Mouse (Mus musculus) macrophage (primary cell): ENCODE data around the gene Syne1. TPM values are rescaled to one million over a fixed set of nuclear protein-coding genes. Genes with fewer than 3 reads are reported as not detected.

Experiments
- H3K27ac ChIP-seq: fragments of 350-480 bp; formaldehyde crosslinking; 2 replicates; pipeline ENCODE4 v1.9.0; 2021
- H3K36me3 ChIP-seq: fragments of 350-480 bp; formaldehyde crosslinking; 2 replicates; pipeline ENCODE4 v1.9.0; 2021; ENCODE audit errors: inconsistent target
- H3K4me3 ChIP-seq: fragments of 350-480 bp; formaldehyde crosslinking; 2 replicates; pipeline ENCODE4 v1.9.0; 2021; ENCODE audit errors: inconsistent target
- H3K79me2 ChIP-seq: fragments of 350-480 bp; formaldehyde crosslinking; 2 replicates; pipeline ENCODE4 v1.9.0; 2021; ENCODE audit errors: inconsistent target
- WGBS: methylation state at CpG from one replicate; pipeline ENCODE4 v1.1.7; 2026; ENCODE audit warnings: inconsistent platforms; ENCODE audit not compliant: missing documents; 5-methylcytosine and 5-hydroxymethylcytosine counted together
- polyA plus RNA-seq: library from polyadenylated mRNA; stranded (reverse); fragments of 250-400 nt; gene quantifications from 3 replicates; pipeline ENCODE4 v1.2.4, GENCODE M21; 2018; ENCODE audit warnings: inconsistent platforms

Syne1 gene
- polyA plus RNA-seq, 1 experiment from 2014 or later, result 14.6 TPM

- Histone ChIP-seq H3K4me3 (no peak overlapping the region), H3K27ac (no peak overlapping the region), H3K36me3 (no peaks in the 10 kb centered on the region), H3K79me2 (no peaks in the 10 kb centered on the region)
- 87% methylated on average over 5 of the region's 5 CpGs for WGBS
Measured at GRCm38 (mm10) chr10:5275769-5276168, 275.5 kb downstream of the Syne1 start.

GRCm38 (mm10) chr10:5270641-5271040 lies 280.6 kb downstream of the Syne1 start:
- Histone ChIP-seq H3K36me3 (no peaks in the 10 kb centered on the region), H3K4me3 (no peak overlapping the region), H3K79me2 (no peaks in the 10 kb centered on the region), H3K27ac (no peak overlapping the region)
- WGBS, result 79% methylated on average over 2 of the region's 2 CpGs

GRCm38 (mm10) chr10:5264418-5264817 lies 286.9 kb downstream of the Syne1 start:
- Histone ChIP-seq H3K79me2 (no peaks in the 10 kb centered on the region), H3K4me3 (no peak overlapping the region), H3K27ac (no peak overlapping the region), H3K36me3 (no peaks in the 10 kb centered on the region)
- 88% methylated on average over 10 of the region's 10 CpGs for WGBS

GRCm38 (mm10) chr10:5262636-5263035 lies 288.6 kb downstream of the Syne1 start:
- Histone ChIP-seq H3K4me3 (no peak overlapping the region), H3K27ac (no peak overlapping the region), H3K79me2 (no peaks in the 10 kb centered on the region), H3K36me3 (no peaks in the 10 kb centered on the region)
- 96% methylated on average over 8 of the region's 8 CpGs for WGBS

GRCm38 (mm10) chr10:5256686-5257085 lies 294.6 kb downstream of the Syne1 start:
- no peak overlapping the region for H3K27ac ChIP-seq
- H3K79me2 ChIP-seq, result no peaks in the 10 kb centered on the region
- H3K4me3 ChIP-seq, result no peak overlapping the region
- H3K36me3 ChIP-seq, result no peaks in the 10 kb centered on the region

GRCm38 (mm10) chr10:5253752-5254151 lies 297.5 kb downstream of the Syne1 start:
- Histone ChIP-seq H3K27ac (no peak overlapping the region), H3K79me2 (no peaks in the 10 kb centered on the region), H3K36me3 (no peaks in the 10 kb centered on the region), H3K4me3 (no peak overlapping the region)

- Histone ChIP-seq H3K4me3 (no peak overlapping the region), H3K36me3 (no peaks in the 10 kb centered on the region), H3K27ac (no peak overlapping the region), H3K79me2 (no peaks in the 10 kb centered on the region)
- 95% methylated on average over 10 of the region's 10 CpGs for WGBS
Measured at GRCm38 (mm10) chr10:5250702-5251101, 300.6 kb downstream of the Syne1 start.

- no peak overlapping the region for H3K4me3 ChIP-seq
- H3K27ac ChIP-seq, result no peak overlapping the region
- WGBS, result 84% methylated on average over 4 of the region's 4 CpGs
- H3K79me2 ChIP-seq, result no peaks in the 10 kb centered on the region
- no peaks in the 10 kb centered on the region for H3K36me3 ChIP-seq
Measured at GRCm38 (mm10) chr10:5239680-5240079, 311.6 kb downstream of the Syne1 start.

GRCm38 (mm10) chr10:5236926-5237325 lies 314.4 kb downstream of the Syne1 start:
- Histone ChIP-seq H3K79me2 (no peaks in the 10 kb centered on the region), H3K27ac (no peak overlapping the region), H3K36me3 (no peaks in the 10 kb centered on the region), H3K4me3 (no peak overlapping the region)
- 83% methylated on average over 4 of the region's 4 CpGs for WGBS

GRCm38 (mm10) chr10:5236171-5236570 lies 315.1 kb downstream of the Syne1 start:
- no peak overlapping the region for H3K4me3 ChIP-seq
- H3K27ac ChIP-seq, result no peak overlapping the region
- no peaks in the 10 kb centered on the region for H3K79me2 ChIP-seq
- no peaks in the 10 kb centered on the region for H3K36me3 ChIP-seq
- 98% methylated on average over 3 of the region's 3 CpGs for WGBS

- WGBS, result 88% methylated on average over 9 of the region's 9 CpGs
- Histone ChIP-seq H3K79me2 (no peaks in the 10 kb centered on the region), H3K27ac (no peak overlapping the region), H3K4me3 (no peak overlapping the region), H3K36me3 (no peaks in the 10 kb centered on the region)
Measured at GRCm38 (mm10) chr10:5234721-5235501, 316.4 kb downstream of the Syne1 start.

- Histone ChIP-seq H3K79me2 (no peaks in the 10 kb centered on the region), H3K36me3 (no peaks in the 10 kb centered on the region), H3K27ac (no peak overlapping the region), H3K4me3 (no peak overlapping the region)
- WGBS, result 92% methylated on average over 8 of the region's 8 CpGs
Measured at GRCm38 (mm10) chr10:5229129-5229528, 322.2 kb downstream of the Syne1 start.

GRCm38 (mm10) chr10:5227395-5228076 lies 323.7 kb downstream of the Syne1 start:
- H3K36me3 ChIP-seq, result no peaks in the 10 kb centered on the region
- H3K4me3 ChIP-seq, result no peak overlapping the region
- no peaks in the 10 kb centered on the region for H3K79me2 ChIP-seq
- 93% methylated on average over 20 of the region's 20 CpGs for WGBS
- H3K27ac ChIP-seq, result no peak overlapping the region

- Histone ChIP-seq H3K27ac (no peak overlapping the region), H3K4me3 (no peak overlapping the region), H3K79me2 (no peaks in the 10 kb centered on the region), H3K36me3 (no peaks in the 10 kb centered on the region)
- WGBS, result 93% methylated on average over 1 of the region's 1 CpGs
Measured at GRCm38 (mm10) chr10:5215943-5216342, 335.3 kb downstream of the Syne1 start.

GRCm38 (mm10) chr10:5207905-5208641 lies 343.2 kb downstream of the Syne1 start:
- Histone ChIP-seq H3K27ac (peak overlapping the region; percentile 64), H3K79me2 (no peaks in the 10 kb centered on the region), H3K4me3 (no peak overlapping the region), H3K36me3 (no peaks in the 10 kb centered on the region)
- WGBS, result 23% methylated on average over 7 of the region's 7 CpGs
